Mouse (Mus musculus): ENCODE measurements around the gene Fam114a1. TPM values are rescaled to one million over a fixed set of nuclear protein-coding genes. Genes with fewer than 3 reads are reported as not detected.
A peak's percentile ranks its signal among the peaks of the same experiment; 100 is the strongest.

The Fam114a1 gene
- polyA plus RNA-seq, 1 experiment from 2014 or later: 62.9 TPM

DNA sequence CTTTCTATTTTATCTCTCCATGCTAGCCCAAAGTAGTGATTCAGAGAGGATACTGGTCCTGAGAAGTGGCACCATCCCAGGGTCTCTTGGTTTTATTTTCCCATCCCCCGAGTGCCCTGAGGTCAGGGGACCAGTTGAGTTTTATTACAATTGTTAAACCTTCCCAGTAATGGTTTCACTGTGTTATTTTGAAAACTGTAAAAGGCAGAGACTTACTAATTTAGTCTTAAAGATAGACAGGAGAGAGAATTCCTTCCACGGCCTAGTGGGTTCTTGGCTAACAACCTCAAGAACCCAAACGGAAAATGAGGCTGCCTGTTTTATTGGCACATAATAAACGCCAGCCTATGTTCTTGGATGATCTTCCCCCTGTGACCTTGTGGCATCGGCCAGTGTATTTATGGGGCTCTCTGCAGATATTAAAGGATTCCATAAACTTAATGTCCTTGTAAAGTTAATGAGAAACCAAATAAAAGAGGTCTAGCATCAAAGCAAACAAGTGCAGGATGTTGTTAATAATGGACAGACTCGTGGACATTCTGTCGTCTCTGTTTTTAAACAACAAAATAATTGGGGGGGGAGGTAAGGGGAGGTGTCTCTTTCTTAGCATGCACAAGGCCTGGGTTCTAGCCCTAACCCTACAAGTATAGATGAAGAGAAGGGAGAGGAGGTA is 42.2 kb downstream of the Fam114a1 start:
- peak; percentile 25; the same call in 1 of the 2 replicates for ATAC-seq (ENCODE audit: low FRiP score, low read depth)
- Histone ChIP-seq H3K4me2 (replicated peaks) (no peak overlapping the region), H3K9me3 (peaks cover 9% of the 10 kb centered on the region), H3K27ac (no peak overlapping the region), H3K4me1 (peaks cover 6% of the 10 kb centered on the region; the same call in 1 of the 2 replicates), H3K9ac (no peak overlapping the region), H3K27me3 (peaks cover 2% of the 10 kb centered on the region; the same call in 1 of the 2 replicates), H3K4me3 (no peak overlapping the region), H3K36me3 (peaks cover 62% of the 10 kb centered on the region)
- WGBS: 13% methylated on average over 7 of the region's 7 CpGs

DNA sequence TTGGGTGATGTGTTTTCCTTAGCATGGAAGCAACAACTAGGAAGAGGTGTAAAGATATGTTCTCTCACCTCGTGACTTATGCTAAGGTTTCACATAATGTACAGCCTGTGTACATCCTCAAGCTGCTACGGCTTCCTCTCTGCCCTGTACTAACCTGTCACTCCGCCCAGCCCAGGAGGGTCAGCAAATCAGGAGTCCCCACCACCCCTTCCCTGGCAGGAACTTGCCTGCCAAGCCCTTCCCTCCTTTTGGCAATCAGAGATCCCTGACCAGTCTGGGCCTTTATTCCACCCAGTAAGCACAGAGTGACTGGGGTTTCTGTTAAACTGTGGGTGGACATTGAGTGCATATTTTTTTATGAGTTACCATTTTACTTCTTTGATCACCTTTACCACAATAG is 45.6 kb downstream of the Fam114a1 start:
- peaks cover under 1% of the 10 kb centered on the region for H3K9me3 ChIP-seq
- peaks cover 11% of the 10 kb centered on the region for H3K4me1 ChIP-seq
- WGBS: 82% methylated on average over 3 of the region's 3 CpGs
- no peak overlapping the region for H3K9ac ChIP-seq
- H3K4me3 ChIP-seq: no peak overlapping the region
- no peak overlapping the region for H3K27ac ChIP-seq
- no peak overlapping the region for H3K4me2 ChIP-seq (replicated peaks)
- H3K27me3 ChIP-seq: peaks cover 2% of the 10 kb centered on the region; the same call in 1 of the 2 replicates
- ATAC-seq (ENCODE audit: low FRiP score, low read depth): no peak
- peaks cover 61% of the 10 kb centered on the region for H3K36me3 ChIP-seq

DNA sequence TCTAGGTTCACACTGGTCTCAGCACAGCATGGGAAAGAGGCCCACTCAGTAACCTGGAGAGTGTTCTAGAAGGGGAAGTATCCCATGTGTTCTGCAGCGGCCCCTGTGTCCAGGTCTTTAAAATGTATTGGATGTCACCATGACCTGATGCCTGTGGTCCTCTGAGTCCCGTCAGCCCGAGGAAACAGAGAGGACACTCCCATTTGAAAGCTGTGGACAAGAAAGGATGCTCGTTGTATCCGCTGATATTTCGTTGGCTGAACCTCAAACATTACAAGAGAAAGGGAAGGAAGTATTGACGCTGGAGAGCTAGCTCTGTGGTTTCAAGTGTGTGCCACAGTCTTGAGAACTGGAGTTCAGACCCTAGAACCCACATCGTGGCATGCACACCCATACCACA is 49.2 kb downstream of the Fam114a1 start:
- Histone ChIP-seq H3K36me3 (peaks cover 79% of the 10 kb centered on the region), H3K4me3 (no peak overlapping the region), H3K4me1 (peaks cover 5% of the 10 kb centered on the region), H3K9me3 (0 out of 2 replicates have a peak, but pooled peaks cover 6% of the 10 kb centered on the region), H3K27ac (no peak overlapping the region), H3K9ac (no peak overlapping the region), H3K4me2 (replicated peaks) (no peak overlapping the region), H3K27me3 (peaks cover 2% of the 10 kb centered on the region; the same call in 1 of the 2 replicates)
- WGBS: 81% methylated on average over 8 of the region's 8 CpGs
- no peak for ATAC-seq (ENCODE audit: low FRiP score, low read depth)

DNA sequence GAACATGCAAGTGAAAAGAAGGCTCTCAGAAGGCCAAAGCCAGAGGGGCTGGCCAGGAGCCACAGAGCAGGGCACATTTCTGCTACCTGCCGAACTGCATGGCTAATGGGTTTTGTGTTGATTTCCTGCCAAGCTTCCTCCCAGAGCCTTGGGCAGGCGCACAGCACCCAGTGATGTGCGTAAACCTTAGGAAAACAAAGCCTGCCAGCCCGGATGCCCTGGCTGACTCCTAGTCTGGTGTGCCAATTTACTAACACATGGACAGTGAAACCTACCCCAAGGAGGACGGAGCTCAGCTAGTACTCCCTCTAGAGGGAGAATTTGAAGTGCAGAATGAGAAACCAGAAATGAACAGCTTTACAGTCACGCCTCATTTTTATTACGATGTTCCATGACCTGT is 50.0 kb downstream of the Fam114a1 start:
- peaks cover 84% of the 10 kb centered on the region for H3K36me3 ChIP-seq
- H3K9me3 ChIP-seq: 0 out of 2 replicates have a peak, but pooled peaks cover 6% of the 10 kb centered on the region
- H3K4me2 ChIP-seq (replicated peaks): no peak overlapping the region
- no peak for ATAC-seq (ENCODE audit: low FRiP score, low read depth)
- H3K27me3 ChIP-seq: no peaks in the 10 kb centered on the region
- no peak overlapping the region for H3K4me3 ChIP-seq
- H3K9ac ChIP-seq: no peak overlapping the region
- peaks cover 5% of the 10 kb centered on the region for H3K4me1 ChIP-seq
- no peak overlapping the region for H3K27ac ChIP-seq
- WGBS: 61% methylated on average over 7 of the region's 7 CpGs

DNA sequence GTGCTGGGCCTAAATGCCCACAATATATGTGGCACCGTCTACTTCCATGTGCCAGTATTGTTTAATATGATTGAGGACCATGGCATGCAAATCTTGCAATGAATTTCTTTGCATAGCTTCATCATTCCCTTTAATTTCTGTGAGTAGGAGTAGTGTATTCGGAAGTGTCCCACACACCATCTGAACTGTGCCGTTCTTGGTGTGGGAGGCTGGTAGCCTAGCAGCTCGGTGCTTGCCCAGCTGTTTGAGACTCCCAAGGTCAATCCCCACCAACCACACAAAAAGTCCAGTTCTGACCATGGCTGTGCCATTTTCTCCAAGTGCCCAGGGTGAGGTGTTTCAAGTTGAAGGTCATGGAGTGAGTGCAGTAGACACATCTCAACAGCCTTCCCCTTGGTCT is 52.1 kb downstream of the Fam114a1 start:
- H3K4me2 ChIP-seq (replicated peaks): no peak overlapping the region
- no peak overlapping the region for H3K27ac ChIP-seq
- no peak overlapping the region for H3K4me3 ChIP-seq
- peaks cover 72% of the 10 kb centered on the region for H3K36me3 ChIP-seq
- no peak for ATAC-seq (ENCODE audit: low FRiP score, low read depth)
- H3K9ac ChIP-seq: no peak overlapping the region
- WGBS: 97% methylated on average over 4 of the region's 4 CpGs
- peaks cover 15% of the 10 kb centered on the region for H3K4me1 ChIP-seq
- 0 out of 2 replicates have a peak, but pooled peaks cover 6% of the 10 kb centered on the region for H3K9me3 ChIP-seq
- H3K27me3 ChIP-seq: no peaks in the 10 kb centered on the region

DNA sequence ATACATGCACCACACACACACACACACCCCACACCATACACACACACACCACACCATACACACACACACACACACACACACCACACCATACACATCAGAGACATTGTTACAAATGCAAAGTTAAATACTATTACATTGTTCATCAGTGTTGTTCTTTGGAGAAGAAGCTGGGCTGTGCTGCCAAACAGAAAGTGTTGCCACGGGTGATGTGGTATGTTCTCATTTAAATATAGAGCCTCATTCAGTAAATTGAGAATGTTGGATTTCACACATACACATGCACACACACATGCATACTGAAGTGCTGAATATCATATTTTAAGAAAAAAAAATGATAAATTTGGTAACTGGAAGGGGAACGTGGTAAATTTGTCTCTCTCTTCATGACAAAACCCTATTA is 54.8 kb downstream of the Fam114a1 start:
- Histone ChIP-seq H3K27me3 (0 out of 2 replicates have a peak, but pooled peaks cover 3% of the 10 kb centered on the region), H3K4me2 (replicated peaks) (no peak overlapping the region), H3K9ac (no peak overlapping the region), H3K36me3 (peaks cover 62% of the 10 kb centered on the region), H3K4me1 (peaks cover 19% of the 10 kb centered on the region), H3K9me3 (0 out of 2 replicates have a peak, but pooled peaks cover 6% of the 10 kb centered on the region), H3K4me3 (no peak overlapping the region), H3K27ac (no peak overlapping the region)
- ATAC-seq (ENCODE audit: low FRiP score, low read depth): no peak
- WGBS: 74% methylated on average over 2 of the region's 2 CpGs

DNA sequence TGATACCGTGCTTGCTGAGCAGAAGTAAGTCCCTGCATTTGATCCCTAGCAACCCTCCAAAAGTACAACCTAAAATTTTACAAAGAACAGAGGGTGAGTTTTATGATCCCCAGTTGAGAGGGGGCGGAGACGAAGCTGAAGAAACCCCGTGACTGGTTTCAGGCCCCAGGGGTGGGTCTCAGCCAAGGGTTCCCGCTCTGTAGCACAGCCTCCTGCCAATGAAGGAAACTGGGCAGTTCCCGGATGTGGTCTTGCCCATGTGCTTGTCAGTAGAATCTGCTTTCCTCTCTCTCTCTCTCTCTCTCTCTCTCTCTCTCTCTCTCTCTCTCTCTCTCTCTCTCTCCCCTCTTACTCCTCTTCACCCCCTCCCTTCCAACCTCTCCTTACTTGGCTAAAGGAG is 56.0 kb downstream of the Fam114a1 start:
- no peak for ATAC-seq (ENCODE audit: low FRiP score, low read depth)
- no peak overlapping the region for H3K4me2 ChIP-seq (replicated peaks)
- H3K9ac ChIP-seq: no peak overlapping the region
- 0 out of 2 replicates have a peak, but pooled peaks cover 6% of the 10 kb centered on the region for H3K9me3 ChIP-seq
- H3K27me3 ChIP-seq: 0 out of 2 replicates have a peak, but pooled peaks cover 3% of the 10 kb centered on the region
- H3K4me1 ChIP-seq: peaks cover 19% of the 10 kb centered on the region; the same call in 1 of the 2 replicates
- H3K4me3 ChIP-seq: no peak overlapping the region
- H3K27ac ChIP-seq: no peak overlapping the region
- peaks cover 69% of the 10 kb centered on the region for H3K36me3 ChIP-seq
- 32% methylated on average over 6 of the region's 6 CpGs for WGBS

DNA sequence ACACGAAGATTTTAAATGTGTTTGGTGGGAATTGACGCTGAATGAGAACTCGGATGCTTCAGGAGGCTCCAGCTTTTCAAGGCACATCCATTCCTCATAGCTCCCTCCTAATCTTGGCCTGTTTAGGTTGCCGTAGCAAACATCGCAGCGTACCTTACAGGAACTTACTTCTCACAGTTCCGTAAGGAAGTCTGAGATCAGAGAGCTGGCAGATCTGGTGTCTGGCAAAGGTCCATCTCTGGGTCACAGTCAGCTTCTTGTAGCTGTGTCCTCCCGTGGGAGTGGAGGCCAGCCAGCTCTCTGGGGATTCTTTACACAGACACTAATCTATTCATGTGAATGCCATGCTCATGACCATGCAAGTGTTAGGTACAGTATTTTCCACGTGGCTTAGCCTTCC is 56.9 kb downstream of the Fam114a1 start:
- 76% methylated on average over 9 of the region's 9 CpGs for WGBS
- Histone ChIP-seq H3K27ac (no peak overlapping the region), H3K4me1 (peaks cover 20% of the 10 kb centered on the region; the same call in 1 of the 2 replicates), H3K27me3 (0 out of 2 replicates have a peak, but pooled peaks cover 3% of the 10 kb centered on the region), H3K36me3 (peaks cover 67% of the 10 kb centered on the region), H3K9ac (no peak overlapping the region), H3K9me3 (0 out of 2 replicates have a peak, but pooled peaks cover 4% of the 10 kb centered on the region), H3K4me2 (replicated peaks) (no peak overlapping the region), H3K4me3 (no peak overlapping the region)
- no peak for ATAC-seq (ENCODE audit: low FRiP score, low read depth)

DNA sequence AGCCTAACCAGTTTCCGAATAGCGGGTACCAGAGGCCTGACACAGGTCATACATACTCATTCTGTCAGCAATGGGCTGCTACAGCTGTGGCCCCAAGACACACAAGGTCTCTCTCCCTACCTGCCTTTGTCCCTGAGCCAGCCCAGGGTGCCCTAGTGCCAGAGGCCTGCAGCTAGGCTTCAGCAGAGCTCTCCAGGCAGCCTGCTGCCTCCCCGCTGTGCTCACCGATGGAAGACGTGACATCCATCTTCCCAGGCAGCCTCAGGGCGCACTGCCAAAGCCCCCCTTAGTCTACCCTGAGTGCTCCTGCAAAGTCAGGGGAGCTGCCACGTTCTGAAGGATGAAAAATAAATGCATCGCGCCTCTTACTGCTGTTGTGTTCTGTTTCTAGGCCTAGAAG is 58.1 kb downstream of the Fam114a1 start:
- H3K4me3 ChIP-seq: no peak overlapping the region
- H3K4me2 ChIP-seq (replicated peaks): no peak overlapping the region
- 50% methylated on average over 9 of the region's 9 CpGs for WGBS
- no peaks in the 10 kb centered on the region for H3K9me3 ChIP-seq
- H3K4me1 ChIP-seq: peaks cover 20% of the 10 kb centered on the region; the same call in 1 of the 2 replicates
- no peak overlapping the region for H3K27ac ChIP-seq
- no peak for ATAC-seq (ENCODE audit: low FRiP score, low read depth)
- H3K27me3 ChIP-seq: 0 out of 2 replicates have a peak, but pooled peaks cover 3% of the 10 kb centered on the region
- no peak overlapping the region for H3K9ac ChIP-seq
- peaks cover 64% of the 10 kb centered on the region for H3K36me3 ChIP-seq

DNA sequence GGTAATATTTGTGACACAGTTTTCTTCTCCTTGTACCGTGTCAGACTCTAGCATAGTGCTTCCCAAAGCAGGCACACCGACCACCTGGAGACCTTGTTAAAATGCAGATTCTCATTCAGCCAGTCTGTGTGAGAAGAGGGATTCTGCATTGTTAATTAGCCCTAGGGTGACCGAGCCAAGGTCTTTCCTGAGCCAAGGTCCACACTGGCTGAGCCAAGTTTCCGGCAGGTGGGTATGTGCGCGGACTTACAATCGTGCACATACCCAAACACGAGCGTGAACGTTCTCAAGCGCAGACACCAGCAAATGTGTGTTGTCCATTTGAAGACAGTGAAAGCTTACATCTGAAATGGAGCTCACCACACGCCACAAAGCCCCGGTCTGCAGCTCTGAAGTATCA is 66.7 kb downstream of the Fam114a1 start:
- no peak overlapping the region for H3K4me2 ChIP-seq (replicated peaks)
- H3K27me3 ChIP-seq: no peaks in the 10 kb centered on the region
- H3K9ac ChIP-seq: no peak overlapping the region
- H3K4me3 ChIP-seq: no peak overlapping the region
- H3K4me1 ChIP-seq: peaks cover 17% of the 10 kb centered on the region
- H3K36me3 ChIP-seq: peaks cover 63% of the 10 kb centered on the region
- WGBS: 74% methylated on average over 13 of the region's 13 CpGs
- no peak for ATAC-seq (ENCODE audit: low FRiP score, low read depth)
- H3K27ac ChIP-seq: no peak overlapping the region
- H3K9me3 ChIP-seq: no peaks in the 10 kb centered on the region

DNA sequence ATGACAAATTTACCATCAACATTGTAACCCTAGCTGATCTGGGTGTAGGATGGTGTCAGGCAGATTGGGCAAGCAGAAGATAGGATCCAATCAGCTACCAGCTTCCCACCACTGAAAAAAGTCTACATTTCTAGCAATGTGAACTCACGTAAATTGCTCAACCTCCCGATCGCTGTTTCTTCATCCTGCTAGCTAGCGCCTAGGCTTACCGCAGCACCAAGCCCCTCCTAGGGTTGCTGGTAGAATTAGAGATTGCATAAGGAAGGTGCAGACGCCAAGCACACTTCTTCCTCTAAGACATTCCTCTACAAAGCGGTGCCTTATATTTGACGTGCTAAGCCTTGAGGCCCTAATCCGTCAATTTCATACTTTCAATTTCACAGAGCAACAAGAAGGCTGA is 68.4 kb downstream of the Fam114a1 start:
- Histone ChIP-seq H3K4me1 (peaks cover 17% of the 10 kb centered on the region), H3K9me3 (no peaks in the 10 kb centered on the region), H3K27ac (peak overlapping the region; percentile 77; the same call in 1 of the 2 replicates), H3K9ac (no peak overlapping the region), H3K4me2 (replicated peaks) (peak overlapping the region; percentile 37), H3K4me3 (no peak overlapping the region), H3K36me3 (peaks cover 54% of the 10 kb centered on the region), H3K27me3 (no peaks in the 10 kb centered on the region)
- WGBS: 61% methylated on average over 9 of the region's 9 CpGs
- peak; percentile 48; the same call in 1 of the 2 replicates for ATAC-seq (ENCODE audit: low FRiP score, low read depth)

DNA sequence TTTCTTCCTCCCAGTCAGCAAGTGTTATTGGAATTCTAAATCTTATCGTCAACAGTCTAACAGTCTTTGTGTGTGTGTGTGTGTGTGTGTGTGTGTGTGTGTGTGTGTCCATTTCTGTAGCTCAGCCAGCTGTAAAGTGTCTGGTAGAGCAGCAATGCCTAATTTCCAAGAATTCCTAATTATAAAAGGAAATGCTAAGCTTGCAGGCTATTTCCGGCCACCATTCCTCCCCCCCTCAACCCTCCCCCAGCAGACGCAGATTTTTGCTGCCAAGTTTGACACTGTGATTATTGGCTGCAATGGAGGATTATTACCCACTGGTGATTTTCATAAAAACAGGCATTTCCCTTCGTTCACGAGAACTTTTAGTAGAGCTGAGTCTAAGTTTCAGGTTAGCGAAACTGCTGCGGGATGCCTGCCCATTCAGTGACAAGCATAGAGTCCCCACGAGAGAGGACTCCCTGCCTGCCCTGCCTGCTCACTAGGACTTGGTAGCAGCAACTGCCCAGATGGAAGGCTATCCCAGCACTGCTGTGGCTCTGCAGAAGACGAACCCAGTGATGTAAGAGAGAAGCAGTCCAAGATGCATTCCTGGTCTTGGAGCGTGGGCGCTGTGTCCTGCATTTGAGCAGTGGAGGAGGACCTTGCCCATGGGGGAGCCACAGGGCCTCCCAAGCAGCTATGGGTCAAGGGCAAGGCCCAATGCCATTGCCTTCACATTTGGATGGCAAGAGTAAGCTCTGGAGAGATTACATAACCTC is 69.1 kb downstream of the Fam114a1 start:
- H3K4me2 ChIP-seq (replicated peaks): peak overlapping the region; percentile 37
- H3K9me3 ChIP-seq: no peaks in the 10 kb centered on the region
- H3K36me3 ChIP-seq: peaks cover 48% of the 10 kb centered on the region
- H3K27me3 ChIP-seq: no peaks in the 10 kb centered on the region
- ATAC-seq (ENCODE audit: low FRiP score, low read depth): peak; percentile 45; the same call in 1 of the 2 replicates
- 36% methylated on average over 11 of the region's 11 CpGs for WGBS
- peak overlapping the region; percentile 77 for H3K27ac ChIP-seq
- H3K4me3 ChIP-seq: no peak overlapping the region
- H3K9ac ChIP-seq: peak overlapping the region; percentile 35; the same call in 1 of the 2 replicates
- H3K4me1 ChIP-seq: peaks cover 19% of the 10 kb centered on the region

Data from limb, embryonic 13.5 days (tissue).